Mouse (Mus musculus) ES-E14 (cell line): Measurements from ENCODE around the gene Gdpd5.

Experiments
- MAFK ChIP-seq: IDR thresholded peaks from 2 replicates; pipeline ENCODE4 v1.6.1; 2014; ENCODE audit warnings: mild to moderate bottlenecking, low read depth, low read length, inconsistent platforms; ENCODE audit not compliant: insufficient read depth
- ZNF384 ChIP-seq: IDR thresholded peaks from 2 replicates; pipeline ENCODE4 v1.6.1; 2012; ENCODE audit warnings: low read depth, low read length, inconsistent platforms

DNA sequence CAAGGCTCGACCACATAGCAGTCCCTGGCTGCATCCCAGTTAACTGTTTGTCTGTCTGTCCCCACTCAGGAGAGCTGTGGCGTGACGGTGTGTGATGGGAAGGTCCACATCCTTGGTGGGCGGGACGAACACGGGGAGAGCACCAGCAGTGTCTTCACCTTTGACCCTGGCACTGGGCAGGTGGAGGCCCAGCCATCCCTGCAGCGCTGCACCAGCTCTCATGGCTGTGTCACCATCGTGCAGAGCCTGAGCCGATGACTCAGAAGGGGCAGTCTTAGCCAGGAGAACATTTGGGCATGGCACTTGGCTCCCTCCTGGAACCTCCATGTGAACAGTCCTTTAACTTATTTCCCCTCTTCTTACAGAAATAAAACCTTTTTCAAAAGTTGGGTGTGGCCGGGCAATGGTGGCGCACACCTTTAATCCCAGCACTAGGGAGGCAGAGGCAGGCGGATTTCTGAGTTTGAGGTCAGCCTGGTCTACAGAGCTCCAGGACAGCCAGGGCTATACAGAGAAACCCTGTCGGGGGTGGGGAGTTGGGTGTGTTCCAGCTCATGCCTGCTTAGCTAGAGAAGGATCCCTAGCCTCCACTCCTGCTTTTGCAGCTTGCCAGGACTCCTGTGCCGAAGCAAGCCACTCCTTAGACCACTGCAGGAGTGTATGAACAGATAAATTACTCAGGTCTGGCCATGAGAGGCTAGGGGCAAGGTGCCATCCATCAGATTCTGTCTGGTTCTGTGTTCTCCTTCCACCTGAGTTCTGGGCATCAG is 92.6 kb downstream of the Gdpd5 start:
- TF ChIP-seq ZNF384, result no peak
- no peak for TF ChIP-seq MAFK
